Mouse (Mus musculus) spleen, postnatal 4 days (tissue): ENCODE data around the gene Clstn3.
A peak's percentile ranks its signal among the peaks of the same experiment; 100 is the strongest.
"Not testable (repeated sequence)": the region's sequence is repeated elsewhere in the genome, so short reads cannot be mapped to it uniquely, and the experiment has no call there.

Experiments used
- DNase-seq, 2 experiments: peaks; one replicate each; pipeline ENCODE4 v3.0.0; 2022; ENCODE audit warnings: low spot score in 2 of 2

The Clstn3 gene

DNA sequence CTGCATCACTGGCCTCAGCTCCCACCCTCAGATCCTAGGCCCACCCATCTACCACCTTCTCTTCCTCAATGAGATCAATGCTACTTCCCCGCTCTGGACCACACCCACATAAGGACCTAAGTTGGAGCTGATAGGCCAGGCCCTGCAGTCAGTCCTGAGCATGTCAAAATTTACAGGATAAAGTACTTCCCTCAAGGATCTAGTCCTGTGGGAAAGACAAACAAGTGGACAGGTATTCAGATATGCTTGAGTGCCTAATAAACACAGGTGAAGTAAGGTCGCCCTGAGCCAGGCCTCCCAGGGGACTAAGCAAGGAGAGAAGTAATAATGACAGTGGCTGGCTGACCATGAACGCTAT is 15.0 kb upstream of the Clstn3 start:
- DNase-seq: no peak

DNA sequence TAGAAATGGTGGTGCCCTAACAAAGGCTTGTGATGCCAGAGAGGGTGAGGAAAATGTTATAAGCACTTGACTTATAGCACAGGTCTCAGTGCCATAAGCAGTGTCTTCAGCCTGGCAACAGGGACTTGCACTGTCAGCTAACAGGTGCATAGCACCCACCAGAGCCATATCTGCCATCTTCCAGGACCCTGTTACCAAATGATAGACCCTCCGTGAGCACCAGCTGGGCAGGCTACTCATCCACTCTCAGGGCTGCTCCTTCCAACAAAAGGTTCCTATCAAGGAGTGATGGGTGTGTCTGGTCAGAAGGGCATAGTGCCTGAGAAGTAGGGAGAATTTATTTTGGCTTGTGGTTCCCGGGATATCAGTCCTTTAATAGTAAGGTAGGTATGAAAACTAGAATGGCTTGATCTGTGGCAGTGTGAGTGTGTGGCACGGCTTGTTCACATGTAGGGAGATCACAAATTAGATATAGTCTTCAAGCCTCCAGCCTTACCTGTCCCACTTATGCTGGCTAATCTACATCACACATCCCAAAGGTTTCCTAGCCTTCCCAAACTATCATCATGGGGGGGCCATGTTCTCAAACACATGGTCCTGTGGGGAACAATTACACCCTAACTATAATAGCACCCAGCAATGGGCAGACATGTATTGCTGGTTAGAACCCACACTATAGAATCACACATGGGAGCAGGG is 14.4 kb upstream of the Clstn3 start:
- no peak for DNase-seq

DNA sequence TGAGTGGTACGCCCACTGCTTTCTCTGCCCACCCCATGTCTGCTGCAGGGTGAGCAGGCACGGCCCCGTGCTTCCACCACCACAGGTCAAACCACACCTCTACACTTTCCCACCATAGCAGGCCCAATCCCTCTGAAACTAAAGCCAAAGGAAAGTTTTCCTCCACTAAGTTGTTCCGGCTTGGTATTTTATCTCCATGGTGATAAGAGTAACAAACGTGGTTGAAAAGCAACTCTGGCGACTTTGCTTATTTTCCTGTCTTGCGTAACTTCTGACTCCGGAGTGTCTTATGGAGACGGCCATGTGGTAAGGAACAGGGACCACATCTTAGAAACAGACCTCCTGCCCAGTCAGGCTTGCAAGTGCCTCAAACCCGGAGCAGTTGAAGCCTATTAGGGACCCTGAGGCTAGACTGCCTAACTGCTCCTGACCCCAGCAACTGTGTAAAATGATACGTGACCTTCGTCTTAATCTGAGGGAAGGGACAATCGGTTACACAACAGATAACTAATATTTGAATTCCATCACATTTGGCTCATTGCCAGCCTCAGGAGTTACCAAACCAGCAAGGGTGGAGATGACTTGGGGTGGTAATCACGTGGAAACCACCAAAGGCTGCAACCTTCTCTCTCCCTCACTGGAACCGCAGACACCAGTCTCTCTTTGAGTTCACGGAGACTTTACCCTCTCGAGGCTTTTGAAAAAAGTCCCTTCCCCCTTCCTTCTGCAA is 13.5 kb upstream of the Clstn3 start:
- no peak for DNase-seq

DNA sequence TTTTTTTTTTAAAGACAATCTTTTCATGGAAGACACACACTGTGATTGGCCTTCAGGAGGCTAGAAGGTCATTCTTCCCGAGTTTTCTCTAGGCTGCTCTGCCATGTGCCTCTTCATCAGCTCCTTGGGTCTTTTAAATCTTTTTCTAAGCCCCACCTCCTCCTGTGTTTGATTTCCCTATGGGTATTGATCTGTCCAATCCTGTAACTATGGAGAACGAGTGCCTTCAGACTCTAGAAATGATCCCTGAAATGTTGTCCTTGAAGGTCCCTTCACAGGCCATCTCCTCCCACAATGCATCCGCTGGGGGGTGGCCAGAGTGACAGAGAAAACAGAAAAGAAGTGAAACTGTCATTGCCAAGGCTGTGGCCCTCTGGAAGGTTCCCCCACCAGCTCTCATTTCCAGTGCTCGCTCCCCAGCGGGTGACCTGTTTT is 12.6 kb upstream of the Clstn3 start:
- no peak for DNase-seq

DNA sequence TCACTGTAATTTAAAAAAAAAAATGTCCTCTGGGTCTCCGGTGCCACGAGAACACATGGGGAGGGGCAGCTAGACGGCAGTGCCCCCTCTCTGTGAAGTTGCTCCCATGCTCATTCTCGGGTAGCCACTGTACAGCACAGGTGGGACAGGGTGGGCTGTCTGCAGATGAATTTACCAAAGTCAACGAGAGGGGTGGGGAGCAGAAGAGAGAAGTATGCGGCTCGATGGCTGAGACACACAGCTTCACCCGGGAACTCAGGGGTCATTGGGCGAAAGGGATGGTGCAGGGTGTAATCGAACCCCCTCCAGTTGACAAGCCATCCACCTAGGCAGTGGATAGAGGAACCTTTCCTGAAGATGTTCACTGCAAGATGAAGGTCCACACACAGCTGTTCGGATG is 12.2 kb upstream of the Clstn3 start:
- DNase-seq: no peak

DNA sequence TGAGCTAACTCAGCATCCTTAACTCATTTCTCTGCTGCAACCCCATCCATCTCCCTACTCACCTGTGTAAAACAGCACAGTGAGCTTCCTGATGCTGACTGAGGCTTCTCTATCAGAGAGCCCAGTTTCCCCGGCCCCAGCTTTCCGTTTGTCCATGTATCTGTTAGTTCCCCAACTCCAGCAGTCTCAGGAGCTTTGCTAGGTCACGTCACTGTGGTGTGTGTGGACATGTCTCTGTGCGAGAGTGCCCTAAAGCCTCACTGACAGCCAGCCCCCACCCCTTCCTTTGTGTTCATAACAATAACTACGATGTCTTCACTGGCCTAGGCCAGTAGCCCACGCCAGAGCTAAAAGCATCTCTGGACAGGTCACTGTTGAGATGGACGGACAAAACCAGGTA is 11.6 kb upstream of the Clstn3 start:
- DNase-seq: no peak

DNA sequence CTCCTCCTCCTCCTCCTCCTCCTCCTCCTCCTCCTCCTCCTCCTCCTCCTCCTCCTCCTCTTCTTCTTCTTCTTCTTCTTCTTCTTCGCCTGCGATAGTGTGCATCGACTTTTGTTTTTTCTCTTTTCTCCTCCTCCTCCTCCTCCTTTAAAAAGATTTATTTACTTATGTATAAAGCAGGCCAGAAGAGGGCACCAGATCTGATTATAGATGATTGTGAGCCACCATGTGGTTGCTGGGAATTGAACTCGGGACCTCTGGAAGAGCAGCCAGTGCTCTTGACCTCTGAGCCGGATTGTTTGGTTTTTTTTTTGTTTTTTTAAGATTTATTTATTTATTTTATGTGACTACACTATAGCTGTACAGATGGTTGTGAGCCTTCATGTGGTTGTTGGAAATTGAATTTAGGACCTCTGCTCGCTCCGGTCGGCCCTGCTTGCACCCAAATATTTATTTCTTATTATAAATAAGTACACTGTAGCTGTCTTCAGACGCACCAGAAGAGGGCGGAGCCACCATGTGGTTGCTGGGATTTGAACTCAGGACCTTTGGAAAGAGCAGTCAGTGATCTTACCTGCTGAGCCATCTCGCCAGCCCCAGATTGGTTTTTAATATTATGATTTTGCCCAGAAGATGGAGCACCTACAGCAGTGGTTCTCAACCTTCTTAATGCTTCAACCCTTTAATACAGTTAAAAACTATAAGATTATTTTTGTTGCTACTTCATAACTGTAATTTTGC is 10.9 kb upstream of the Clstn3 start:
- DNase-seq: not testable (repeated sequence)

DNA sequence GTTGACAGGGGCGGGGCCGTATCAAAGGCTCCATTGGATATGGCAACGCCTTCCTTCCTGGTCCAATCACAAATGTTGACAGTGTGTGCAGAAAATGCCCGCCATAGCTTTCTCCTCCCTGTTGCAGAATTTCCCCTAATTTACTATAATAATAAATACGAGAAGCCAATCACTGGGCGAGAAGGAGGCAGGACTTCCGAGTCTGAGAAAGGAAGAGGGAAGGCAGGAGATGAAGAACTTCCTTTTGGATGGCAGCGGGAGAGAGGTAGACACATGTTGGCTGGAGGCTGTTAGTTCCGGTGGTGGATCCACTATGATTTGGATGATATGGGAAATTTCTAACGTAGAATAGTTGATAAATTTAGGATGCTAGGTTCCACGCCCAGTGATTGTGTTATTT is 10.0 kb upstream of the Clstn3 start:
- no peak for DNase-seq

DNA sequence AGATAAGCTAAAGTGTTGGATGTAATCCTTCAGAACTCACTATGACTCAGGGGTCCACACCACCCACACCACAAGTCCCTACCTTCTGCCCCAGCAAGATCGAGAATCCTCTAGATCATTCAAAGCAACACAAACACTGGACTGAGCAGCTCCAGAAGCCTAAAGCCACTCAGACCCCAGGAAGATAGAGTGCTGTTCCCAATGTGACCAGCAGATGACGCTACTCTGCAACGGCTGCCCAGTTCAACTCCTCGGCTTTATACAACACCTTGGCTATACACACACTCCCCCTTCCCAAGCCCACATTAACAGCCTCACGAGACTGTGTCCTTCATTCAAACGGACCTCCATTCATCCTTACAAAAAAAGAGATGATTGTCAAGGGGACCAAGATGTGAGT is 8.2 kb upstream of the Clstn3 start:
- peak; percentile 72 to 89 for DNase-seq

DNA sequence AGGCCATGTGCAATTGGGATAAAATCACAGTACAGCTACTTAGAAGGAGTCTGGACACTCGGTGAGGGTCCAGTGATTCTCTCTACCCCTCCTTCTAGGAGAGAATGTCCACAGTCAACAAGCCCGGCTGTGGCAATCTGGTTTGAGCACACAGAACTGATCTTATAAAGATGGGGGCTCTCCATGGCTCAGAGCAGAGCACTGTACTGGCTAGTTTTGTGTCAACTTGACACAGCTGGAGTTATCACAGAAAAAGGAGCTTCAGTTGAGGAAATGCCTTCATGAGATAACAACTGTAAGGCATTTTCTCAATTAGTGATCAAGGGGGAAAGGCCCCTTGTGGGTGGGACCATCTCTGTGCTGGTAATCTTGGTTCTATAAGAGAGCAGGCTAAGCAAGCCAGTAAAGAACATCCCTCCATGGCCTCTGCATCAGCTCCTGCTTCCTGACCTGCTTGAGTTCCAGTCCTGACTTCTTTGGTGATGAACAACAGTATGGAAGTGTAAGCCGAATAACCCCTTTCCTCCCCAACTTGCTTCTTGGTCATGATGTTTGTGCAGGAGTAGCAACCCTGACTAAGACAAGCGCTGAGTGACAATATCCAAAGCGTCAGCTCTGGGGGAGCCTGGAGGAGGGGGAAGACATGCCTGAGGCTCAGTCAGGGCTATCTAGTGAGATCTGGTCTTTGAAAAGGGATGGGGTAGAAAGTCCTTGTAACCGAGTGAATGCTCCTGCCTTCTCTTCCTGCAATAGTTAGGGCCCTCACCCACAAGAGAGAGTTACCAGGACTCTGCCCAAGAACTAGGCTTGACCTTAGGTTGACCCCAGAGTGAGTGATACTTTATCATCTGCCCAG is 7.4 kb upstream of the Clstn3 start:
- not testable (repeated sequence) for DNase-seq

DNA sequence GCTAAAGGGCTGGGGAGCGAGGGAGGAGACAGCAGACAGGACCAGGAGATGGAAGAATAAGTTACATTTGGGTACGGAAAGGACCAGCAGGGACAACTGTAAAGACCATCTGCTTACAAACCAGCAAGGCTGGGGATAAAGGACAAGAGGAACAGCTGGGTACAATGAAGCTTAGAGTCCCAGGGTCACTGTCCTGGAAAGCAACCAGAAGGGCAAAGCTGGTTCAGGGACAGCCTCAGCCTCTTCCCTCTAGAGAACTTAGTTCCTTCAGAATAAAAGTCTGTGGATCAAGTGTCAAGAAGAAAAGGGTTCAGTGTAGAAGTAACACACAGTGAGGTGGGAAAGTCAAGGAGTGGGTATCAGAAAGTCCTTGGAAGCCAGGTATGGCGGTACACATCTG is 6.5 kb upstream of the Clstn3 start:
- no peak for DNase-seq

DNA sequence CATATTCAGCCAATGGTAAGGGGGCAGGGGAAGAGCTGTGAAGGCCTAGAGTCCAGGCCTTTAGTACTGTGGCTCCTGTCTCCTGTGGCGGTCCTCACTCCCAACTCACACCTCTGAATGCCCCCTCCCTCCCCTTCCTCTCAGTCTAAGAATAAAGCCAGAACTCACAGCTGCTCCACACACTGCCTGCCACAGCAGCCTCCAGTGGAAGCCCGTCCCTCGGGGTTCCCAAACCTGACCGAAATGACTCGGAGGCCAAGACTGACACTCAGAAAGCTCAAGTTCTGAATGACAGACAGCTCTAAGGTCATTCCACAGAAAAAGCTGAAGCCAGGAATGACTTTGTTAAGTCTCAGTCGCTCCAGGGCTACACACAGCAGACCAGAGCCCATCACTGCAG is 1.1 kb upstream of the Clstn3 start:
- no peak for DNase-seq

DNA sequence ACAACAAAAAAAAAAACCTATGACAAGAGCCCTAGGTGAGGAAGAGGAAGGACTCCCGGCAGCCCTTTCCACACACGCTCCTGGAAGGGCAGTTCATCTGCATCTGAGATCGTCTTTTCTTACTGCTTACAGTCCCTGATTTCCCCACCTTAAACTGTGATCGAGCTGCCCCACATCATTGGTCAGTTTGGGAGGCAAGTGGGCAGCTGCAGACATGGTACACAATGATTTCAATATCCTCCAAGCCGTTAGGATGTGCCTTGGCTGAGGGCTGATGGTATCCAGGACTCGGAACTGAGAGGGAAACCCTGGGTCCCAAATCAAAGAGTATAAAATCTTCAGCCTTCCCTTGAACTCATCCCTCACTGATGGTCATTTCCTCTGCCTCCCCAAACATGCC is 705 bp upstream of the Clstn3 start:
- no peak for DNase-seq

DNA sequence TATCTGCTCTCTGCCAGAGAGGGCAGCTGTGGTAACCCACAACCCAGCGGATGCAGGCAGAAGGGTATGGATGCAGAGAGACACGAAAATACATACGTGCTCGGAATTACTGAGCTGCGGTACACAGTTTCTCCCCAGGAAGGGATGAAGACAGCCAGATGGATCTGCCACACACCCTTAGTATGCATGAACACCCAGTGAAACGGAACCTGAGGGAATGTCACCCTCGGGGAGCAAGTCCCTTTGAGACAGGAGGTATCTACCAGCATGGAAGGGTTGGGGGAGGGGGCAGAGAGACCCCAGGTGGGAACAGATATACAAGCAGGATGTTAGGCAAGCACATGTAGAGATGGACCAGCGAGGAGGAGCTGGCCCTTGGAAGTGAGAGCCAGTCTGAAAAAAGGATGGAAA is 708 bp downstream of the Clstn3 start:
- DNase-seq: no peak

DNA sequence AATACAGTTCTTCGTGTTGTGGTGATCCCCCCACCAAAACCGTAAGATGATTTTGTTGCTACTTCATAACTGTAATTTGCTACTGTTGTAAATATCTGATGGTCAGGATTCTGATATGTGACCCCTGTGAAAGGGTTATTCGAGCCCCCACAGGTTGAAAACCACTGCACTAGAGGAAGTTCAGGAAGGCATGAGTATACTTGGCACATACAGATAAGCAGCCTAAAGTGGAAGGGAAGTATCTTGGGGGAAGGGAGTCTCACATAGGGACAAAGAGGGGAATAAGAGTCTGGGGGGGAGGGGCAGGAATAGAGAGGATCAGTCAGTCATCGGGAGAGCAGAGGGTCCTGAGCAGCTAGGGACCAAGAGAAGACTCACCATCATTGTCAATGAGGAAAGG is 5.2 kb downstream of the Clstn3 start:
- DNase-seq: no peak

DNA sequence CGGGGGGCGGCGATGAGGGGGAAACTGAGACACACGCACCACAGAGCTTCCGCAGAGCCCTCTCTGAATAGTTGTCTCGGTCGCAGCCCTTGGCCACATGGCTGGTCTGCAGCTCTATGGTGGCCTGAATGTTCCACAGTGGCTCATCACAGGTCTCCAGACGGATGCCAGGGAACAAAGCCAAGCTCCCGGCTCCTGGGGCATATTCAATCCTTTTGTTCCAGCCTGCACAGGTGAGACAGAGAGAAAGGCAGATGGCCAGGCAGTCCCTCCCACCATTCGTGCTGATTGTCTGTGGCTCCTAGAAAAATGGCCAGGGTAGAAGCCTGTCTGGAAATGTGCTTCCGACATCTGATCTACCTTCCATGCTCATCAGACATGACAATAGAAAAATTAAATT is 6.1 kb downstream of the Clstn3 start:
- DNase-seq: no peak

DNA sequence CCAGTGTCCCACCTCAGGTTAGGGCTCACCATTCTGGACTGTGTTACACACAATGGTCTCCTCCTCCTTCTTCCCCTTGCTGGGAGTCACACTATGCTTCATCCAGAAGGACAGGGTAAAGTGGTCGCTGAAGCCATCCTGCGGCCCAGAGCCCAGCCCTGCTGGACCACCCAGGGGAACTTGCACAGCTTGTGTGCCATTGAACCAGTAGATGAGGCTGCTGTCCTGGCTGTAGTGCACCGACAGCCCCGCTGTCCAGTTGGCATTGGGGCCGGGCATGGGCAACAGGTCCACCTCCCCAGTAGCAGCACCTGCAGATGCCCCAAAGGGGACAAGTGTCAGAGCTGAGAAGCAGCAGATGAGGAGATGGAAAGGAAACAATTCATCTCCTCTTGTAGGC is 6.8 kb downstream of the Clstn3 start:
- DNase-seq: no peak

DNA sequence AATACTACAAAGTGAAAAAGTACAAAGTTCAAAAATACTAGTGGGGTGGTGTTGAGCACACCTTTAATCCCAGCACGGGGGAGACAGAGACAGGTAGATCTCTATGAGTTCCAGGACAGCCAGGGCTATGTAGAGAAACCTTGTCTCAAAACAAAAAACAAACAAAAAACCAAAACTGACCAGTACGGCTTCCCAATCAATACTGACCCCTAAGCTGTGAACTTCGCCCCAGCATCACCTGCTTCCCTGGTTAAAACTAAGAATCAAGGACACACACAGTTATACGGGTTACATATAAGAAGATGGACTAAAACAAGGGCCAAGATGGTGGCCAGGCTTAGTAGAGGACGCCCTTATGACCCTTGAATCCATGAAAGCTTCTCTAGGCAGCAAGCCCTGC is 8.4 kb downstream of the Clstn3 start:
- DNase-seq: no peak

DNA sequence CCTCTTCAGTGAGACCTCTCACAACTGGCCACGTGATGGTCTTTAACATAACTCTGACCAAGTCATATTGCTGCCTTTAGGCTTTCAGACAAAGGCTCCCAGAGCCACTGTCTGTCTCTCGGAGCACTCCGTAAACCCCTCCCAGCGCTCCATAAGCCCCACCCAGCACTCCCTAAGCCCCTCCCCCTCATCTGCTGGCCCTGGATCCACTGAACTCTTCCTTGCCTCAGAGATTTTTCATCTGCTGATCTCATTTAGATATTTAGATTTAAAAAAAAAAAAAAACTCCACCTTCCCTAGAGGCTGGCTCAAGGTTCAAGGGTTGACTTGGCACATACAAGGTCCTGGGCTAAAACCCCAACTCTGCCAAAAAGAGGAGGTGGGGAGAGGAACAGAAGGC is 10.8 kb downstream of the Clstn3 start:
- DNase-seq: no peak

DNA sequence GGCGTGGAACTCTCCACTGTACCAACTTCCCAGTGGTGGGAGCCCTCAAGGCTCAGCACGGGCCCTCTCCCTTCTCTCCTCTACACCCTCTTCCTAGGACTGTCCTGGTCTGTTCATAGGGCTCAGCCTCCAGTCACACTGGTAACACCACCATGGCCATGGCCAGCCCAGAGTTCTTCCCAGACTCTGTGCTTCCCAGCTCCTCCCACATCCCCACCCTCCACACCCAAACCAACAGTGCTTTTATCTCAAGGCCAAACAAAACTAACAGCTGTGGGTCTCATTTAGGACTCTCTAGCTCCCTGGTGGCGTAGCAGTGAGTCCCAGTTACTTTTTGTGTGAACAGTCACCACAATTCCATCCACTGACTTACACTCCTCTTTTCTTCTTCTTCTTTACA is 12.6 kb downstream of the Clstn3 start:
- no peak for DNase-seq

DNA sequence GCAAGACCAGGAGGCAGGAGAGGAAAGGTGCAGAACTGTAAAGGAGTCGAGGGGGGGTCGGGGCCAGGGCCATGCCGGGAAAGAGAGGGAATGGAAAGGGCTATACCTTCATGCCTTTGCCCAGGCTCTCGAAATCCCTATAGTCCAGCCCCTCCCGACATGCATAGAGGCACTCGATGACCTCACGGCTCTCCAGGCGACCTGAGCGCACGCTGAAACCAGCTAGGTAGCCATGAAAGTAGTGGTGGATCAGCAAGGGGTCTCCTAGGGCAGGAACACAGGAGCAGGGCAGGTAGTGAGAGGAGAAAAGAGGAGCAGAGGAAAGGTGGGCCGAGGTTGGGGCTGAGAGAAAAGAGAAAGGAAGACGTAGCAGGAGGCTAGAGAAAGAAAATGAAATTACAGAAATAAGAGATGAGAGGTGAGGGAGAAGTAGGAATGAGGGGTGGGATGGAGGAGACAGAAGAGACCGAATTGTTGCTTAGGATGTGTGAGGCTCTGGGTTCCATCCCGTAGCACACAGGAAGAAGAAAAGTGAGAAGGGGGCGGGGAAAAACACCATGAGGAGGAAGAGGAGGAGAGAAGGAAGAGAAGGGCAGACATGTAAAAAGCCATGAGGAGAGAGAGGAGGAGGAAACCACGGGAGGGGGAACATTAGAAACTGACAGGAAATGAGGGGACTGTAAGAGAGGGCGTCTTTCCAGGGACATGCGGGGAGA is 14.8 kb downstream of the Clstn3 start:
- DNase-seq: no peak
